Mouse (Mus musculus) neural tube, embryonic 10.5 days (tissue): ENCODE measurements around the gene Mmp9.

ENCODE experiments used
- DNase-seq: peaks from one replicate; pipeline ENCODE4 v3.0.0-alpha.2; 2017; ENCODE audit warnings: low spot score; ENCODE audit errors: extremely low spot score

Gene Mmp9

DNA sequence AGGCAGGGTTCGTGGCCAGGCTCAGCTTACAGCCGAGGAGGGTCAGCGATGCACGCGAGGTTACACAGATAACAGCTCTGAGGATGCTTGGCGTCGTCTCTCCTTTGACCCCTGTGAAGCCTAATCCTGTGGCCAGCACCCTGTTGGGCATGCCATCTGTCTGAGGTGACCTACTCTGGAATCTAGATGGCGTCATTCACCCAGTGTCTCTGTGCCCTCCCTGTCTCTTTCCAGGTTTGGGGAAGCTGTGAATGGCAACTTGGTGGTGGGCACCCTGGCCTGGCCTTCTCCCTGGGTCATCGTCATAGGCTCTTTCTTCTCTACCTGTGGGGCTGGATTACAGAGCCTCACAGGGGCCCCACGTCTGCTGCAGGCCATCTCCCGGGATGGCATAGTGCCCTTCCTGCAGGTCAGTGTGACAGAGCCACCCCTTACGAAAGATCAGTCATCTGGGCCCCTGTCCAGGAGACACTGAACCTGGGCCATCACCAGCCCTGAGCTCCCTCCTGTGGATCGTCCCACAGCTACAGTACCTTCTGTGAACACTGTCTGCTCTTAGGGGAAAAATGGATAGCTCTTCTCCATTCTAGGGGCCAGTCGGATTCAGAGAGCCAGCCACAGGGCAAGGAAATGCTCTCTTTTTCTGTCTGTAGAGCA is 45.9 kb downstream of the Mmp9 start:
- DNase-seq, result no peak

DNA sequence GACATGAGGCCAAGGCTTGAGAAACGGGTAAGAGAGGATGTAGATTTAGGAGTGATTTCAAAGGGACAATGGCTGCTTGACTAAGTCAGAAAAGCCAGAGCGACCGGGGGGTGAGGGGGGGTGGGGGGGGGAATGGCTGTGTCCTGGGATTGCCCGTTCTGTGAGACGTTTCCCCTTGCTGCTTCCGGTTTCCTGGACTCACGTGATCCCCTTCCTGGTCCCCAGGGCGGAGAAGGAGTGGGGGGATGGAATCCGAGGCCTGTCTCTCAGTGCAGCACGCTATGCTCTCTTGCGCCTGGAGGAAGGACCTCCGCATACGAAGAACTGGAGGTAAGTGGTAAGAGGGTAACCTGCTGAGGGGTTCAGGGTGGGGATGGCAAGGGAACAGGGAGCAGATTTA is 48.2 kb downstream of the Mmp9 start:
- DNase-seq, result no peak

DNA sequence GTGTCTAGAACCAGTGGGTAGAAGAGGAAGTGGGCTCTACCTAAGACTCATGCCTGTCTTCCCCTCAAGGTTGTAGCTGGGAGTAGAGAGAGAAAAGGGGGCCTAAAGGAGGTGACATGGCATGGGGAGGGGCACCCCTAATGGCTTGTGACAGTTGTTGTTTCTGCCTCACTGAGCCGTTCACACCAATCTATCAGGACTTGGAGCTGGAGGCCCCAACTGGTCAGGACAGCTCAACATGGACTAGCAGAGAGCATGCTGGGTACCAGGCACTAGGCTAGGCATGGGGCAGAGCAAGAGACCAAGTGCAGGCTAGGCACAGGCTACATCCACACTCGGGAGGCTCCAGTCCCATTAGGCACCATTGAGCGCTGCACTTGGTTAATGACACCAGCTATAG is 50.5 kb downstream of the Mmp9 start:
- no peak for DNase-seq

DNA sequence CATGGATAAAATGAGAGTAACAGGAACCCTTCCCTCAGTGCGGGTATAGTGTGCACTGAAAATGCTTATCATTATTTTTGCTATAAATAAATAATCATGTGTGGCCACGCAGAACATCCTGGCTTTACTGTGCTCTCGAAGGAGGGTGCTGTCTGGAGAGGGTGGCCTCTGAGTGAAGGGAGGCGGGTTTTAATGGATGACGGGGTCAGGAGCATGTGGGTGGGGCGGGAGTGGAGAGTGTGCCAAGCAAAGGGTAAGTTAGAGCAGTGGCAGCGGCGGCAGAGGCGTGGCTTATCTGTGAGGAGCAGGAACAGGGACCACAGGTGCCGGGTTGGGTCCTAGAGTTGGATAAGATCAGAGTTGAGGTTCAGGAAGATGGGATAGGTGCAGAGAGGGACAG is 51.2 kb downstream of the Mmp9 start:
- DNase-seq, result no peak

DNA sequence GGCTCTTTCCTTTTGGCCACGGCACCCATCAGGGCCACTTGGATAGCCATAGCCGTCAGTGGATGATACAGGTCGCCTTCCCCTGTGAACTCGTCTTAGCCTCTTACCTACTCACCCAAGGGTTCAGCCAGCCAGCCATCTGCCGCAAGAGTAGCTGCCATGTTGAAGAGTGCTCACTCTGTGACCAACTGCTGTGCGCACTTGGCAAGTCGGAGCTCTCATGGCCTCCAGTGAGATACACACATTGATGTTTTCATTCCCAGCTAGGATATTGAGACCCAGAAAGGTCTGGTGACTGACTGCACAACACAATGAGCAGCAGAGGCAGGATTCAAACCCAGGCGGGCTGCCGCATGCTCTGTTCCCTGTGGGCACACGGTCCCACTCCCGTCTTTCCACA is 53.6 kb downstream of the Mmp9 start:
- no peak for DNase-seq

DNA sequence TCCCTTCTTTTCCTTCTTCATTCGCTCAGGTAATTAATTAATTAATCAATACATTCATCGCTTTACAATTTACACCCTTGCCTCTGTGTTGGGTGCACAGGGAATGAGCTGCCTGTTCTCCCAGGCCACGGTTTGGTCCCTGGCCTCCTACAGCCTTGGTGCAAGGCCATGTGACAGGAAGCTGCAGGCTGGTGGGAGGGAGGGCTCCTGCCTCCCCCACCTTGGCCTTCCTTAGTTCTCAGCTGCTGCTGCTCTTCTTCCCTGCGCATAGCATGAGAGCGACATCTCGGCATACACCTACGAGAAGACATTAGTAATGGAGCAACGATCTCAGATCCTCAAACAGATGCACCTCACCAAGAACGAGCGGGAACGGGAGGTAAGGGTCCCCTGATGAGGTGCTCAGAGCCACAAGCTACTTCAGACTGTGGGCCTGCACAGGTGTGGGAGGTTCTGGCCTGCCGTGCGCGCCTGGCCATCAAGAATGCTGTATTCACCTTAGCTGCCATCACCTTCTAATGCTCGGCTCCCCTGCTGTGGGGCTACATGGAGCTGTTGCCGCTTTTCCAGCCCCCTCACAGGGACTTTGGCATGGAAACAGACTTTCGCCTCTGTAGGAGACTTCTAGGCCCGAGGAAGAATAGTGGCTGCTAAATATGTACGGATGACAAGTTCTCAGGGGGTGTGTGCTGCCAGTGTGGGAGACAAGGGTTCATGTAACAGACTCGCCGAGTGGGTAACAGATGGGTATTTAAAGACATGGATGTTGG is 54.3 kb downstream of the Mmp9 start:
- DNase-seq, result no peak

DNA sequence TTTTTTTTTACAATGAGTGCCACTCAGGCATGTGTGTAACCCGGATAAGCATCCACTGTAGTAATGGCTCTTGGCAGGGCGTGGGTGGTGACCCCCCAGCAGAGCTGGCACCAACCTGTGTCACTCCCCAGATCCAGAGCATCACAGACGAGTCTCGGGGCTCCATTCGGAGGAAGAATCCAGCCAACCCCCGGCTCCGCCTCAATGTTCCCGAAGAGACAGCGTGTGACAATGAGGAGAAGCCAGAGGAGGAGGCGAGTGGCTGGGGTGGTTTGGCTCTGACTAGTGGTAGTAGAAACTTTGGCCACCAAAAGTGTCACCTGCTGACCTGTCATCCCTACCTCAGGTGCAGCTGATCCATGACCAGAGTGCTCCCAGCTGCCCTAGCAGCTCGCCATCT is 55.4 kb downstream of the Mmp9 start:
- DNase-seq, result no peak

DNA sequence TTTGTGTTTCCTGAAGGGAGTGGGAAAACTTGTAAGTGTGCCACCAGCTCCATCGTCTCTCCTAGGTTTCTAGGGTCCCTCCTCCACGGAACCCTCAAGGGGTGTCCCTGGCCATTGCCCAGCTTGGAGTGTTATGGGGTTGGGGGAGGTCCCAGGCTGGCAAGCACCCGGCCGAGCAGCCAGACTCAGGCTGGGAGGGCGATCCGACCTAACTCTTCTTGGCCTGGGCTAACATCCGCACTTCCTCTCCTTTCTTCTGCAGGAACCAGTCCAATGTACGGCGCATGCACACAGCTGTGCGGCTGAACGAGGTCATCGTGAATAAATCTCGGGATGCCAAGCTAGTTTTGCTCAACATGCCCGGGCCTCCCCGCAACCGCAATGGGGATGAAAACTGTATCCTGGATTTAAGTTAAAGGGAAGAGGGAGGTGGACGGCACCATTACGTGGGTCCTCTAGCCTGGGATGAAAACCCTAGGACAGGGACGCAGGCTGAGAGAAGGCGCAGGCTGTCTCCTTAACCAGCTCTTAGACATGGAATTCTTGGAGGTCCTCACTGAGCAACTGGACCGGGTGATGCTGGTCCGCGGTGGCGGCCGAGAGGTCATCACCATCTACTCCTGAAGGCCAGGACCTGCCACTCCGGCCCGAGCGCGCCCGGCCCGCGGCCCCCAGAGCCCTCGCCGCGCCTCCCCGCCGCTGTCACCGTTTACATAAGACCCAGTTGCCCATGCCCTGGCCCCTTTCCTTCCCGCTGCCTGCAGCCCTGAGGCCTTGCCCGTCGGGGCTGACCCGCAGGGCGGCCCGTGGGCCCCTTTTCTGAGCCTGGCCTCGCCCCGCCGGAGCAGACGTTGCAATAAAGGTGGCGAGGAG is 56.5 kb downstream of the Mmp9 start:
- DNase-seq, result peak; percentile 33

DNA sequence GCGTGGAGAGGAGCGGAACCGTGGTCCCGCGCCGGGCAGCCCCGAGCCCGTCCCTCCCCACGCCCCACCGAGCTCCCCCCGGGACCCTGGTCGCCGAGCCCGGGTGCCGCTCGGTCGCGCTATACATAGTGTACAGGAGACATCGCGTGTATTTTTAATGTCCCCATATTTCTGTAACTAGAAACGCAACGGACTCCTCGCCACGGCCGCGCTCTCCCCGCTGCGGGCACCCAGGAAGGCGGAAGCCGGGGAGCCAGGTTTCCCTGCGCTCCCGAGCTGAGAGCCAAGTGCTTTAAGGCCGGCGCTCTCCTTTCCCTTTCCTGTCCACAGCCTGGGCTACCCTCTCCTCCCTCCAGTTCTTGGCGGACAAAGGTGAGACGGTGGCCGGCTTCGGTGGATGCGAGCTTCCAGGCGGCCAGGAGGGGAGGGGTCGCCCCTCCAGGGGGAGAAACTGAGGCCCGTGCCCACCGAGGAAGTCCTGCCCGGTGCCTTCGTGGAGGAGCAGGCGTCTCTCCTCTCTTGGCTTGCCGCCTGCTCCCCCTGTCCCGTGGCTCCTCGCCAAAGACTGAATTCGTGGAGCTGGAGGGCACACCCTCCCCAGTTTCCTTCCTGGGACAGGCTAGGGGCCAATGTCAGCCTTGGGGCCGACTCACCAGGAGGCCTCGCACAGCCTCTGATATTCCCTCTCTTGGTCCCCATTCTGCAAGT is 57.3 kb downstream of the Mmp9 start:
- peak; percentile 43 for DNase-seq

DNA sequence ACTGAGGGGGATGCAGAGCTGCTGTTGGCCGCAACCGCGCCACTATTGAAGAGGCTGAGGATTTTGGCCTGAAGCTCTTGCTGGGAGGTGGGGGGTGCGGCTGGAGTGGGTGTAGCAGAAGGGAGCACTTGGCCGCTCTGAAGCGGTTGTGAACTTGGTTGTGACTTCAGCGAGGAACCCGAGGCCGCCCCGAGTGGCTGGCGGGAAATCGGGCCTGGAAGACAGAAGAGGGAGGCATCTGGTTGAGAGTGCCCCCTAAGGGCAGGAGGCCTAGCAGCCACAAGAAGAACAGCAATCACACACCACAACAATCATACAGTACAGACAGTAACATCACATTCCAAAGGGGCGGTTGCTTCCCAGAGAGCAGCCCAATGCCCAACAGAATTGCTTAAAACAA is 61.4 kb downstream of the Mmp9 start:
- no peak for DNase-seq

DNA sequence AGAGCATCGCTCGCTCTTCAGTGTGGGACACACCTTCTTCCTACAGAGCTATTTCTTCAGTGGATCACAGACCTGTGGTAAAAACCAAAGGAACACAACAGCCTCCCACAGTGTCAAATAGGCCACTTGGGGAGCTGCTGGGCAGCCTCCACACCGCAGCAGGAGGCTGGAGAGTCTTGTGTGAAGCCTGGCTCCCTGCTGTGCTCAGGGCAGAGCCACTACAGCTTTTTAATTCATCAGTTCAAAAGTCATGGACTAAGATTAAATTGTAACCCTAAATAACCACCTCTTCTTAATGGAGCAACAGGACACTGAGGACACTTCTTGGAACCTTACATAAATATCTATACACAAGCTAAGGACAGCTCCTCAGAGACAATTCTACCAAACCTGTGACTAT is 62.5 kb downstream of the Mmp9 start:
- no peak for DNase-seq

DNA sequence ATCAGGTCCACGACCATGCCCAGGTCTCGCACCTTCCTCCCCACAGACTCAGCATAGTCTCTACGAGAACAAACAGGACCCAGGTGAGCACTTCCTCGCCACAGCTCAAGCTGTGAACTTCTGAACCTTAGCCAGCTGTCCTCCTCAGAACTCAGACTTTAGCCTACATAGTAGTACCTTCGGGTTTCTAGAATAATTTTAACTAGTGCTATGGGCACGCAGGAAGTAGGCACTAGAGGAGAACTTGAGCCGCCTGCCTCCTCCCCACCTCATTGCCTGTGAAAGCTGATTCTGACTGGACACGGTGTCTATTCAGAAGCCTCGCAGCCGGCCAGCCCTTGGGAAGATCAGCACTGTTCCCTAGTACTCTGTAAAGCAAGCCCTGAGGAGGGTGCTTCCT is 63.7 kb downstream of the Mmp9 start:
- no peak for DNase-seq
